Mouse (Mus musculus) liver, embryonic 14.5 days (tissue): ENCODE results near the gene Gm49711.

Source experiments
- CTCF ChIP-seq: IDR thresholded peaks from 2 replicates; pipeline ENCODE4 v1.5.1; 2016; ENCODE audit warnings: antibody characterized with exemption, low read depth, control low read depth
- EP300 ChIP-seq: IDR thresholded peaks from 2 replicates; pipeline ENCODE4 v1.6.1; 2016; ENCODE audit warnings: antibody characterized with exemption, low read depth

GRCm38 (mm10) chr16:92159114-92159513, 101.0 kb downstream of the Gm49711 start:
- no peak for TF ChIP-seq CTCF
- no peak for TF ChIP-seq EP300
